Mouse (Mus musculus) thymus, adult 18-20 months (tissue): ENCODE results near the gene Ccdc40.
"Not testable (repeated sequence)": the region's sequence is repeated elsewhere in the genome, so short reads cannot be mapped to it uniquely, and the experiment has no call there.

ENCODE experiments used
- DNase-seq, 2 experiments: peaks; one replicate each; pipeline ENCODE4 v3.0.0; 2022; ENCODE audit warnings: mixed read lengths in 2 of 2

Ccdc40 gene

GRCm38 (mm10) chr11:119287207-119287992, 59.0 kb downstream of the Ccdc40 start:
- DNase-seq = no peak

- not testable (repeated sequence) for DNase-seq
Measured at GRCm38 (mm10) chr11:119292861-119293260, 64.5 kb downstream of the Ccdc40 start.

GRCm38 (mm10) chr11:119297996-119298395, 69.6 kb downstream of the Ccdc40 start:
- DNase-seq = no peak

GRCm38 (mm10) chr11:119298917-119299316, 70.5 kb downstream of the Ccdc40 start:
- DNase-seq = no peak

- peak; percentile 86 to 88 for DNase-seq
Measured at GRCm38 (mm10) chr11:119299391-119300245, 71.2 kb downstream of the Ccdc40 start, which contains the start of gene Eif4a3. Gene Eif4a3, minus strand, starts transcription at chr11:119300089.

GRCm38 (mm10) chr11:119300246-119300935, 72.0 kb downstream of the Ccdc40 start:
- DNase-seq = no peak

GRCm38 (mm10) chr11:119300986-119301385, 72.6 kb downstream of the Ccdc40 start:
- no peak for DNase-seq

- no peak for DNase-seq
Measured at GRCm38 (mm10) chr11:119304904-119305712, 76.7 kb downstream of the Ccdc40 start.

GRCm38 (mm10) chr11:119306762-119307657, 78.6 kb downstream of the Ccdc40 start:
- DNase-seq = no peak

- DNase-seq = no peak
Measured at GRCm38 (mm10) chr11:119307658-119307867, 79.2 kb downstream of the Ccdc40 start, which contains the start of gene Card14. Gene Card14, plus strand, starts transcription at chr11:119307768.

GRCm38 (mm10) chr11:119307916-119308315, 79.5 kb downstream of the Ccdc40 start:
- no peak for DNase-seq

- DNase-seq = no peak
Measured at GRCm38 (mm10) chr11:119310621-119311020, 82.2 kb downstream of the Ccdc40 start.

GRCm38 (mm10) chr11:119314252-119314936, 86.0 kb downstream of the Ccdc40 start:
- no peak for DNase-seq
